23 mouse cellular contexts compared by ENCODE assay signal in the genomic region with DNA sequence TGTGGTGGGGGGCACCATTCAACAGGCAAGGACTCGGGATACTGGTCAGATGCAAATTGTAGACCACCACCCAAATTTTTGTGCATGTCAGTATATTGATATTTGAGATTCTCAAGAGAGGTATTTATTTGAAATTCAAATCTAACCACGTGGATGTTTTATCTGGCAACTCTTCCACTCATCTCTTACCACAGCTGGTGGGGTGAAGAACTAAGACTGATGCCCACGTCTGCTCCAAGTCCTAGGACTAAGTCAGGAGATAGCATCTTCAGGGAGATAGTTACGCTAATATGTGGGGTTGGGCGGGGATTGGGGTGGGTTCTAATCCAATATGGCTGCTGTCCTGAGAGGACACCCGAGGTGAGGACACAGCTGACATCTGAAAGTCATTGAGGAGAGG. TPM values are rescaled to one million over a fixed set of nuclear protein-coding genes. Genes with fewer than 3 reads are reported as not detected.
DNase-seq lines count a peak whose midpoint lies in the region; ATAC-seq and TF ChIP-seq lines count a peak whose summit lies in the region.
"Had no signal": no experiment of that assay in that cellular context is flagged by ENCODE, and none has a peak within 500 bp of the region (broad histone marks: within the 10 kb centered on the region; RNA-seq: fewer than 3 reads in every experiment).

No protein-coding gene starts in this region.

- H3K9ac ChIP-seq in lung, embryonic 16.5 days (ENCODE audit: low read length), result no peak overlapping the region
- no peak overlapping the region for H3K9ac ChIP-seq in ES-E14 (ENCODE audit: insufficient read depth, low read depth, low read length, poor library complexity, severe bottlenecking)
- peak overlapping the region; percentile 32 for H3K9ac ChIP-seq in MEL (ENCODE audit: control insufficient read depth, low read depth, low read length, poor library complexity, severe bottlenecking)
- no peak overlapping the region for H3K9ac ChIP-seq in hindbrain, embryonic 13.5 days
- H3K9ac ChIP-seq: embryonic facial prominence, embryonic 13.5 days; forebrain, embryonic 12.5 days; forebrain, embryonic 15.5 days; heart, embryonic 13.5 days; hindbrain, embryonic 15.5 days had no signal

- 68% methylated on average over 6 of the region's 6 CpGs for WGBS in lung, embryonic 16.5 days
- WGBS in lung, adult 2 months, result 66% methylated on average over 6 of the region's 6 CpGs
- WGBS in hindbrain, embryonic 13.5 days, result 88% methylated on average over 6 of the region's 6 CpGs

- no peak for DNase-seq in lung, adult 2 months
- DNase-seq in ES-E14 (ENCODE audit: low read depth, low spot score) (no peak), MEL (ENCODE audit: low read depth, low spot score) (peak; percentile 42)
- no peak for DNase-seq in adrenal gland, postnatal 4 days (ENCODE audit: low spot score in 2 of 2)
- DNase-seq: cerebellum, adult 11-12 months; cerebellum, adult 8-10 months; cerebellum, postnatal 10 days; cerebellum, postnatal 36 days; gastrocnemius, postnatal 10 days; gastrocnemius, postnatal 36 days; heart, postnatal 4 days had no signal

- no peaks in the 10 kb centered on the region for H3K27me3 ChIP-seq in lung, embryonic 16.5 days (ENCODE audit: control insufficient read depth, insufficient read depth, low read depth, low read length)
- no peaks in the 10 kb centered on the region for H3K27me3 ChIP-seq in MEL (ENCODE audit: control insufficient read depth in 1 of 2, insufficient read depth in 2 of 2, low read length in 2 of 2)
- no peaks in the 10 kb centered on the region for H3K27me3 ChIP-seq in hindbrain, embryonic 13.5 days
- H3K27me3 ChIP-seq: embryonic facial prominence, embryonic 13.5 days; forebrain, embryonic 12.5 days; forebrain, embryonic 15.5 days; heart, embryonic 13.5 days; hindbrain, embryonic 15.5 days; Patski had no signal

- in situ Hi-C loops in ES-E14 (cut with MboI; ENCODE audit: low sequenced_read_pairs in 2 of 2, unreplicated experiment in 2 of 2), result loop anchor here in 1 of 2 experiments (10.0 kb wide), 1 partner anchor 88 kb away; no protein-coding TSS in a partner anchor

- H3K9me3 ChIP-seq in lung, embryonic 16.5 days (ENCODE audit: control insufficient read depth, low read length), result no peaks in the 10 kb centered on the region
- H3K9me3 ChIP-seq in ES-E14 (ENCODE audit: control insufficient read depth, insufficient read depth, low read depth, low read length) (no peaks in the 10 kb centered on the region), MEL (replicated peaks; ENCODE audit: insufficient read depth, low read length) (no peaks in the 10 kb centered on the region)
- H3K9me3 ChIP-seq in hindbrain, embryonic 13.5 days, result no peaks in the 10 kb centered on the region
- H3K9me3 ChIP-seq: embryonic facial prominence, embryonic 10.5 days; embryonic facial prominence, embryonic 13.5 days; forebrain, embryonic 12.5 days; forebrain, embryonic 15.5 days; heart, embryonic 10.5 days; heart, embryonic 13.5 days; hindbrain, embryonic 15.5 days had no signal

- TF ChIP-seq CTCF in lung, adult 2 months (IDR thresholded peaks at IDR 0.05; ENCODE audit: insufficient read depth, low read length), result no peak
- no peak for TF ChIP-seq CTCF in MEL (IDR thresholded peaks at IDR 0.05 in 2 of 3, conservative IDR thresholded peaks at IDR 0.05 in 1 of 3; ENCODE audit: control insufficient read depth in 1 of 3, insufficient read depth in 1 of 3, low read depth in 2 of 3, low read length in 3 of 3, poor library complexity in 1 of 3, severe bottlenecking in 1 of 3)

- H3K36me3 ChIP-seq in lung, embryonic 16.5 days (ENCODE audit: control insufficient read depth, insufficient read depth, low read length), result no peaks in the 10 kb centered on the region
- H3K36me3 ChIP-seq in ES-E14 (ENCODE audit: control insufficient read depth, insufficient read depth, low read length, poor library complexity, severe bottlenecking) (no peaks in the 10 kb centered on the region), MEL (ENCODE audit: control insufficient read depth in 1 of 2, insufficient read depth in 2 of 2, low read length in 2 of 2) (peaks cover 0 to 50% of the 10 kb centered on the region in 2 experiments; a peak in 2 of 4 replicates)
- no peaks in the 10 kb centered on the region for H3K36me3 ChIP-seq in hindbrain, embryonic 13.5 days
- H3K36me3 ChIP-seq: embryonic facial prominence, embryonic 10.5 days; embryonic facial prominence, embryonic 13.5 days; forebrain, embryonic 12.5 days; forebrain, embryonic 15.5 days; heart, embryonic 10.5 days; heart, embryonic 13.5 days; hindbrain, embryonic 15.5 days had no signal

- TF ChIP-seq EP300 in MEL (IDR thresholded peaks at IDR 0.05; ENCODE audit: low read depth in 1 of 2, low read length in 2 of 2), result peak; percentile 49 to 68

- H3K4me3 ChIP-seq in lung, embryonic 16.5 days (ENCODE audit: low read length), result no peak overlapping the region
- H3K4me3 ChIP-seq in lung, adult 2 months (replicated peaks; ENCODE audit: extremely low read depth, low read depth, low read length), result no peak overlapping the region
- H3K4me3 ChIP-seq in ES-E14 (ENCODE audit: insufficient read depth in 1 of 2, low read depth in 1 of 2, low read length in 2 of 2, poor library complexity in 1 of 2, severe bottlenecking in 1 of 2), result no peak overlapping the region
- peak overlapping the region; percentile 8 to 11; a peak in 2 of 4 replicates for H3K4me3 ChIP-seq in MEL (ENCODE audit: control insufficient read depth in 1 of 2, insufficient read depth in 1 of 2, low read depth in 2 of 2, low read length in 2 of 2)
- H3K4me3 ChIP-seq in hindbrain, embryonic 13.5 days, result no peak overlapping the region
- H3K4me3 ChIP-seq: embryonic facial prominence, embryonic 10.5 days; embryonic facial prominence, embryonic 13.5 days; erythroblast, embryonic 14.5 days; forebrain, embryonic 12.5 days; forebrain, embryonic 15.5 days; heart, embryonic 10.5 days; heart, embryonic 13.5 days; hindbrain, embryonic 15.5 days had no signal

- no peak for TF ChIP-seq POLR2A in lung, adult 2 months (IDR thresholded peaks at IDR 0.05; ENCODE audit: borderline replicate concordance, extremely low read depth, low read depth, low read length)
- no peak for TF ChIP-seq POLR2A in MEL (IDR thresholded peaks at IDR 0.05; ENCODE audit: control insufficient read depth in 1 of 2, insufficient read depth in 1 of 2, low read depth in 1 of 2, low read length in 2 of 2, poor library complexity in 1 of 2)

- peaks cover 4% of the 10 kb centered on the region; the same call in 1 of the 2 replicates for H3K4me1 ChIP-seq in lung, embryonic 16.5 days (replicated peaks; ENCODE audit: control insufficient read depth, insufficient read depth, low read length)
- H3K4me1 ChIP-seq in lung, adult 2 months (ENCODE audit: control insufficient read depth, insufficient read depth, low read length), result peaks cover 11% of the 10 kb centered on the region
- H3K4me1 ChIP-seq in ES-E14 (ENCODE audit: control insufficient read depth in 2 of 2, insufficient read depth in 2 of 2, low read length in 2 of 2, poor library complexity in 1 of 2) (peaks cover 8 to 26% of the 10 kb centered on the region in 2 experiments; a peak in 3 of 4 replicates), MEL (ENCODE audit: control insufficient read depth in 1 of 2, insufficient read depth in 2 of 2, low read length in 2 of 2) (peaks cover 30 to 62% of the 10 kb centered on the region in 2 experiments)
- H3K4me1 ChIP-seq in hindbrain, embryonic 13.5 days (replicated peaks), result no peaks in the 10 kb centered on the region
- H3K4me1 ChIP-seq: embryonic facial prominence, embryonic 13.5 days; forebrain, embryonic 15.5 days; hindbrain, embryonic 15.5 days had no signal

- peak overlapping the region; percentile 50 for H3K27ac ChIP-seq in lung, embryonic 16.5 days (ENCODE audit: low read length)
- peak overlapping the region; percentile 28; the same call in 1 of the 2 replicates for H3K27ac ChIP-seq in ES-E14 (ENCODE audit: insufficient read depth, low read depth, low read length, poor library complexity, severe bottlenecking)
- H3K27ac ChIP-seq in MEL (ENCODE audit: control insufficient read depth, low read depth, low read length), result peak overlapping the region; percentile 86
- H3K27ac ChIP-seq in hindbrain, embryonic 13.5 days, result no peak overlapping the region
- H3K27ac ChIP-seq: embryonic facial prominence, embryonic 10.5 days; embryonic facial prominence, embryonic 13.5 days; forebrain, embryonic 12.5 days; forebrain, embryonic 15.5 days; heart, embryonic 10.5 days; heart, embryonic 13.5 days; hindbrain, embryonic 15.5 days had no signal

- no peak for TF ChIP-seq RAD21 in MEL (IDR thresholded peaks at IDR 0.05; ENCODE audit: low read depth, low read length)

- peaks cover 12% of the 10 kb centered on the region for H3K79me2 ChIP-seq in MEL (ENCODE audit: control insufficient read depth, insufficient read depth, low read length, poor library complexity)

- H3K4me2 ChIP-seq in lung, embryonic 16.5 days (ENCODE audit: low read depth, low read length), result no peak overlapping the region
- H3K4me2 ChIP-seq in hindbrain, embryonic 13.5 days, result no peak overlapping the region
- H3K4me2 ChIP-seq: embryonic facial prominence, embryonic 13.5 days; forebrain, embryonic 12.5 days; forebrain, embryonic 15.5 days; heart, embryonic 13.5 days; hindbrain, embryonic 15.5 days had no signal

- no peak for ATAC-seq in lung, embryonic 16.5 days (ENCODE audit: low read depth)
- ATAC-seq in hindbrain, embryonic 13.5 days (ENCODE audit: low FRiP score), result no peak
- ATAC-seq: forebrain, embryonic 15.5 days; intestine, postnatal 0 days; Patski had no signal

TF ChIP-seq in ES-E14, 5 proteins besides CTCF, POLR2A, EP300 and RAD21:
- TF ChIP-seq CHD2 (IDR thresholded peaks at IDR 0.05; ENCODE audit: low read depth, low read length), result no peak

TF ChIP-seq in MEL, 35 proteins besides CTCF, POLR2A, EP300 and RAD21 (continues in another document):
- TF ChIP-seq NELFE (IDR thresholded peaks at IDR 0.05; ENCODE audit: low read depth, low read length), result no peak; the same call in 1 of the 2 replicates

RNA-seq across cellular contexts. Expression of gene Ropn1l, which starts 41.1 kb away (rescaled TPM):
- 5.6 and 6.2 TPM in 2 replicates for polyA plus RNA-seq in lung, embryonic 16.5 days (2015; fragmentation: Nextera tagmentation; extraction: Ambion mirVana)
- polyA plus RNA-seq in lung, adult 2 months (2012; rRNA removed), result 2.1 and 2.4 TPM in 2 replicates
- total RNA-seq in ES-E14 (2012; rRNA removed), result not detected in 2 replicates
- 0.96 and 1.3 TPM in 2 replicates for total RNA-seq in MEL (2012; rRNA removed)
- polyA plus RNA-seq in MEL (2012; ENCODE audit: insufficient read depth in 1 of 2, insufficient read length in 2 of 2, low read depth in 1 of 2, low replicate concordance in 2 of 2, missing spikeins in 1 of 2), result 1 to 10 TPM in 1 of 2 experiments, not detected in 1; 1.7 TPM
- polyA plus RNA-seq in hindbrain, embryonic 13.5 days (2015; fragmentation: Nextera tagmentation; extraction: Ambion mirVana), result 1.4 and 2.5 TPM in 2 replicates
- 1 to 10 TPM; 2.2 to 3.8 TPM for total RNA-seq in adrenal gland, postnatal 4 days (2021)

RNA-seq across cellular contexts. Expression of gene Ankrd33b, which starts 44.9 kb away (rescaled TPM):
- polyA plus RNA-seq in lung, embryonic 16.5 days (2015; fragmentation: Nextera tagmentation; extraction: Ambion mirVana), result 3.5 and 3.9 TPM in 2 replicates
- 39.4 and 42.2 TPM in 2 replicates for polyA plus RNA-seq in lung, adult 2 months (2012; rRNA removed)
- total RNA-seq in ES-E14 (2012; rRNA removed) (2.6 and 3.8 TPM in 2 replicates), MEL (2012; rRNA removed) (12.0 and 16.1 TPM in 2 replicates)
- 10 to 100 TPM in 1 of 2 experiments, not detected in 1; 11.1 TPM for polyA plus RNA-seq in MEL (2012; ENCODE audit: insufficient read depth in 1 of 2, insufficient read length in 2 of 2, low read depth in 1 of 2, low replicate concordance in 2 of 2, missing spikeins in 1 of 2)
- polyA plus RNA-seq in hindbrain, embryonic 13.5 days (2015; fragmentation: Nextera tagmentation; extraction: Ambion mirVana), result 0.71 and 1.5 TPM in 2 replicates
- 1 to 10 TPM; 2.1 to 5.5 TPM for total RNA-seq in adrenal gland, postnatal 4 days (2021)

Comparison
In these comparisons a context has a peak if more than half of its experiments do, and no peak if none do; other contexts are left out.
1. H3K4me3 ChIP-seq: peak in MEL (2 of 2); none in lung, embryonic 16.5 days (single experiment), lung, adult 2 months (single experiment), ES-E14 (0 of 2) and hindbrain, embryonic 13.5 days (single experiment).